Mouse (Mus musculus): ENCODE data around the gene A930009A15Rik. TPM values are rescaled to one million over a fixed set of nuclear protein-coding genes. Genes with fewer than 3 reads are reported as not detected.

The A930009A15Rik gene
- polyA plus RNA-seq, 1 experiment from 2014 or later: 0.22 TPM

- peak; percentile 83 for ATAC-seq
- H3K27ac ChIP-seq (ENCODE audit: low read length): no peak overlapping the region
- no peaks in the 10 kb centered on the region for H3K36me3 ChIP-seq (ENCODE audit: control insufficient read depth, insufficient read depth)
- H3K9me3 ChIP-seq (ENCODE audit: control insufficient read depth, low read length): no peaks in the 10 kb centered on the region
- peak overlapping the region; percentile 41; the same call in 1 of the 2 replicates for H3K9ac ChIP-seq (replicated peaks; ENCODE audit: low read depth, low read length)
- H3K27me3 ChIP-seq (replicated peaks; ENCODE audit: control insufficient read depth, insufficient read depth, low read length): 0 out of 2 replicates have a peak, but pooled peaks cover 2% of the 10 kb centered on the region
- WGBS: 19% methylated on average over 15 of the region's 15 CpGs
- H3K4me1 ChIP-seq (replicated peaks; ENCODE audit: control insufficient read depth, insufficient read depth, low read length): peaks cover 7% of the 10 kb centered on the region; the same call in 1 of the 2 replicates
- 0 out of 2 replicates have a peak overlapping the region, but pooled peaks have one; percentile 9 for H3K4me3 ChIP-seq (replicated peaks; ENCODE audit: low read length)
- peak overlapping the region; percentile 40 for H3K4me2 ChIP-seq (ENCODE audit: low read length)
These were observed 54.3 kb downstream of the A930009A15Rik start for GRCm38 (mm10) chr10:115623956-115624671.

- WGBS: 85% methylated on average over 2 of the region's 2 CpGs
- no peaks in the 10 kb centered on the region for H3K9me3 ChIP-seq (ENCODE audit: control insufficient read depth, low read length)
- ATAC-seq: no peak
- 0 out of 2 replicates have a peak, but pooled peaks cover 2% of the 10 kb centered on the region for H3K27me3 ChIP-seq (replicated peaks; ENCODE audit: control insufficient read depth, insufficient read depth, low read length)
- H3K4me3 ChIP-seq (replicated peaks; ENCODE audit: low read length): no peak overlapping the region
- no peak overlapping the region for H3K27ac ChIP-seq (ENCODE audit: low read length)
- H3K9ac ChIP-seq (replicated peaks; ENCODE audit: low read depth, low read length): no peak overlapping the region
- H3K4me1 ChIP-seq (replicated peaks; ENCODE audit: control insufficient read depth, insufficient read depth, low read length): peaks cover 7% of the 10 kb centered on the region; the same call in 1 of the 2 replicates
- H3K4me2 ChIP-seq (ENCODE audit: low read length): no peak overlapping the region
- H3K36me3 ChIP-seq (ENCODE audit: control insufficient read depth, insufficient read depth): no peaks in the 10 kb centered on the region
These were observed 55.2 kb downstream of the A930009A15Rik start for GRCm38 (mm10) chr10:115624957-115625356.

GRCm38 (mm10) chr10:115626678-115627077, 56.9 kb downstream of the A930009A15Rik start:
- Histone ChIP-seq H3K27me3 (replicated peaks; ENCODE audit: control insufficient read depth, insufficient read depth, low read length) (0 out of 2 replicates have a peak, but pooled peaks cover 2% of the 10 kb centered on the region), H3K9me3 (ENCODE audit: control insufficient read depth, low read length) (no peaks in the 10 kb centered on the region), H3K36me3 (ENCODE audit: control insufficient read depth, insufficient read depth) (no peaks in the 10 kb centered on the region), H3K4me1 (replicated peaks; ENCODE audit: control insufficient read depth, insufficient read depth, low read length) (peaks cover 7% of the 10 kb centered on the region; the same call in 1 of the 2 replicates), H3K4me3 (replicated peaks; ENCODE audit: low read length) (no peak overlapping the region), H3K9ac (replicated peaks; ENCODE audit: low read depth, low read length) (no peak overlapping the region), H3K27ac (ENCODE audit: low read length) (no peak overlapping the region), H3K4me2 (ENCODE audit: low read length) (no peak overlapping the region)
- ATAC-seq: no peak
- WGBS: 83% methylated on average over 6 of the region's 6 CpGs

Other genes with a start within 250 kb of the A930009A15Rik start
- gene Tmem19, start 207.5 kb upstream of the A930009A15Rik start, polyA plus RNA-seq (2015; fragmentation: Nextera tagmentation; extraction: Ambion mirVana): 40.8 and 43.9 TPM in 2 replicates
- gene Thap2, start 185.5 kb upstream of the A930009A15Rik start, polyA plus RNA-seq (2015; fragmentation: Nextera tagmentation; extraction: Ambion mirVana): 27.2 and 30.7 TPM in 2 replicates
- gene Zfc3h1, start 185.0 kb upstream of the A930009A15Rik start, polyA plus RNA-seq (2015; fragmentation: Nextera tagmentation; extraction: Ambion mirVana): 17.5 and 21.2 TPM in 2 replicates
- gene Lgr5, start 17.8 kb downstream of the A930009A15Rik start, polyA plus RNA-seq (2015; fragmentation: Nextera tagmentation; extraction: Ambion mirVana): 0.56 and 0.77 TPM in 2 replicates
- gene Tspan8, start 246.8 kb downstream of the A930009A15Rik start, polyA plus RNA-seq (2015; fragmentation: Nextera tagmentation; extraction: Ambion mirVana): 0.47 and 0.62 TPM in 2 replicates